Mouse (Mus musculus): ENCODE data around the gene Capn1. TPM values are rescaled to one million over a fixed set of nuclear protein-coding genes. Genes with fewer than 3 reads are reported as not detected.

Capn1 gene
- total and polyA plus RNA-seq, 3 experiments = 42.5 to 75.2 TPM; not detected in 1

DNA sequence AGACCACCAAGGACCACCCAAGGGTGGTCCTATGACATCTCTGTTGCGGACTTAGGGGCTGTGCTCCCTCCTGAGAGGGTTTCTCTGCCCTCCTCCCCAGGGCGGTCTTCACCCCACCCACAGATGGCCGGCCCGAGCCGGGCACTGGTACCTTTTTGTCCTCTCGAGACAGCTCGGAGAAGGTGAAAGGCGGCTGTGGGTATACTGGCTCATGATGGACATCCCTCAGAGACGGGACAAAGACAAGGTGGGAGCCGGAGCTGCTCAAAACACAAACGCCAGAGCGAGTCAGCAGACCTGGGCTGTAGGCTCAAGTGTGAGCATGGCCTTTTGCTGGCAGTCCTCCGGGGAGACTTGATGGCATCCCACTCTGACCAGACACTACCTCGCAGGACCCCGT, 72.3 kb downstream of the Capn1 start:
- no peak overlapping the region for H3K27ac ChIP-seq (ENCODE audit: control insufficient read depth, low read depth, low read length)
- no peak overlapping the region for H3K4me3 ChIP-seq (ENCODE audit: control insufficient read depth in 1 of 2, insufficient read depth in 1 of 2, low read depth in 2 of 2, low read length in 2 of 2)
- no peak overlapping the region for H3K9ac ChIP-seq (ENCODE audit: control insufficient read depth, low read depth, low read length, poor library complexity, severe bottlenecking)
- H3K9me3 ChIP-seq (replicated peaks; ENCODE audit: insufficient read depth, low read length) = no peaks in the 10 kb centered on the region
- no peaks in the 10 kb centered on the region for H3K27me3 ChIP-seq (ENCODE audit: control insufficient read depth in 1 of 2, insufficient read depth in 2 of 2, low read length in 2 of 2)
- no peaks in the 10 kb centered on the region for H3K4me1 ChIP-seq (ENCODE audit: control insufficient read depth in 1 of 2, insufficient read depth in 2 of 2, low read length in 2 of 2)
- H3K36me3 ChIP-seq (ENCODE audit: control insufficient read depth in 1 of 2, insufficient read depth in 2 of 2, low read length in 2 of 2) = no peaks in the 10 kb centered on the region; a peak in 1 of 4 replicates
- DNase-seq (ENCODE audit: low read depth, low spot score) = no peak
- TF ChIP-seq MAFK (IDR thresholded peaks at IDR 0.05; ENCODE audit: borderline replicate concordance, low read depth, low read length) (no peak), E2F4 (IDR thresholded peaks at IDR 0.05; ENCODE audit: borderline replicate concordance, low read depth, low read length) (no peak), CHD1 (IDR thresholded peaks at IDR 0.05; ENCODE audit: low read depth, low read length) (no peak), MAZ (IDR thresholded peaks at IDR 0.05; ENCODE audit: low read depth, low read length) (no peak)
- H3K79me2 ChIP-seq (ENCODE audit: control insufficient read depth, insufficient read depth, low read length, poor library complexity) = no peaks in the 10 kb centered on the region

DNA sequence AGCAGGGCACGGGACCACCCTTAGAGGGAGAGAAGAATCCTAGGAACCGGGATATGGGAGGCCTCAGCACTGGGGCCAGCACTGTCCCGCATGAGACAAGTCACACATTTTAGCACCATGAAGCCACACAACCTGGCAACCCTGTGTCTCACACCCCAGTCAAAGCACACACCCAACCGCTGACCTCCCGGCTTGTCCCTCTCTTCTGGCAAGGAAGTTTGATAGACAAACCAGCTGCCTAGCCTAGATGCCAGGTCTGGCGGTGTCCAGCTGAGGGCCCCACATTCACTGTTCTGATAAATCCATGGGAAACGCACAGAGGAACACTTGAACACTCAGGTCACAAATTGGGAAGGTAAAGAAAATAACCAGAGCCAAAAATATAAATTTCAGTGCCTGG, 73.1 kb downstream of the Capn1 start:
- Histone ChIP-seq H3K27ac (ENCODE audit: control insufficient read depth, low read depth, low read length) (no peak overlapping the region), H3K4me1 (ENCODE audit: control insufficient read depth in 1 of 2, insufficient read depth in 2 of 2, low read length in 2 of 2) (no peaks in the 10 kb centered on the region), H3K4me3 (ENCODE audit: control insufficient read depth in 1 of 2, insufficient read depth in 1 of 2, low read depth in 2 of 2, low read length in 2 of 2) (no peak overlapping the region), H3K79me2 (ENCODE audit: control insufficient read depth, insufficient read depth, low read length, poor library complexity) (no peaks in the 10 kb centered on the region), H3K9ac (ENCODE audit: control insufficient read depth, low read depth, low read length, poor library complexity, severe bottlenecking) (no peak overlapping the region), H3K36me3 (ENCODE audit: control insufficient read depth in 1 of 2, insufficient read depth in 2 of 2, low read length in 2 of 2) (no peaks in the 10 kb centered on the region; a peak in 1 of 4 replicates), H3K9me3 (replicated peaks; ENCODE audit: insufficient read depth, low read length) (no peaks in the 10 kb centered on the region), H3K27me3 (ENCODE audit: control insufficient read depth in 1 of 2, insufficient read depth in 2 of 2, low read length in 2 of 2) (no peaks in the 10 kb centered on the region)
- no peak for DNase-seq (ENCODE audit: low read depth, low spot score)
- TF ChIP-seq E2F4 (IDR thresholded peaks at IDR 0.05; ENCODE audit: borderline replicate concordance, low read depth, low read length) = no peak
- TF ChIP-seq GATA1 (IDR thresholded peaks at IDR 0.05; ENCODE audit: low read depth, low read length) = no peak
- no peak for TF ChIP-seq ELF1 (IDR thresholded peaks at IDR 0.05; ENCODE audit: low read depth, low read length)

GRCm38 (mm10) chr19:5940656-5941055, 75.0 kb downstream of the Capn1 start:
- no peaks in the 10 kb centered on the region for H3K79me2 ChIP-seq (ENCODE audit: control insufficient read depth, insufficient read depth, low read length, poor library complexity)
- H3K4me1 ChIP-seq (ENCODE audit: control insufficient read depth in 1 of 2, insufficient read depth in 2 of 2, low read length in 2 of 2) = no peaks in the 10 kb centered on the region
- H3K27me3 ChIP-seq (ENCODE audit: control insufficient read depth in 1 of 2, insufficient read depth in 2 of 2, low read length in 2 of 2) = no peaks in the 10 kb centered on the region
- H3K27ac ChIP-seq (ENCODE audit: control insufficient read depth, low read depth, low read length) = no peak overlapping the region
- H3K9me3 ChIP-seq (replicated peaks; ENCODE audit: insufficient read depth, low read length) = no peaks in the 10 kb centered on the region
- H3K36me3 ChIP-seq (ENCODE audit: control insufficient read depth in 1 of 2, insufficient read depth in 2 of 2, low read length in 2 of 2) = no peaks in the 10 kb centered on the region; a peak in 1 of 4 replicates
- no peak for DNase-seq (ENCODE audit: low read depth, low spot score)
- no peak overlapping the region for H3K9ac ChIP-seq (ENCODE audit: control insufficient read depth, low read depth, low read length, poor library complexity, severe bottlenecking)
- TF ChIP-seq MYC (IDR thresholded peaks at IDR 0.05; ENCODE audit: low read depth, low read length) (no peak), KAT2A (conservative IDR thresholded peaks at IDR 0.05; ENCODE audit: low read depth, low read length) (no peak), POLR2AphosphoS5 (IDR thresholded peaks at IDR 0.05; ENCODE audit: borderline replicate concordance, low read depth, low read length) (no peak), GABPA (IDR thresholded peaks at IDR 0.05; ENCODE audit: low read depth, low read length) (no peak), ZC3H11A (IDR thresholded peaks at IDR 0.05; ENCODE audit: low read depth, low read length) (no peak), USF2 (IDR thresholded peaks at IDR 0.05; ENCODE audit: borderline replicate concordance in 1 of 2, insufficient read depth in 1 of 2, low read depth in 1 of 2, low read length in 2 of 2) (no peak), RCOR1 (IDR thresholded peaks at IDR 0.05; ENCODE audit: low read depth, low read length) (no peak), POLR2AphosphoS2 (IDR thresholded peaks at IDR 0.05; ENCODE audit: low read length) (no peak), ELF1 (IDR thresholded peaks at IDR 0.05; ENCODE audit: low read depth, low read length) (no peak), ZMIZ1 (IDR thresholded peaks at IDR 0.05; ENCODE audit: low read depth, low read length) (no peak), SIN3A (IDR thresholded peaks at IDR 0.05; ENCODE audit: low read length) (no peak), CHD2 (IDR thresholded peaks at IDR 0.05; ENCODE audit: low read length) (no peak), MAX (IDR thresholded peaks at IDR 0.05; ENCODE audit: low read length) (no peak), TBP (IDR thresholded peaks at IDR 0.05; ENCODE audit: low read depth, low read length) (no peak), ETS1 (IDR thresholded peaks at IDR 0.05; ENCODE audit: low read depth, low read length) (no peak), RAD21 (IDR thresholded peaks at IDR 0.05; ENCODE audit: low read depth, low read length) (no peak)
- no peak overlapping the region for H3K4me3 ChIP-seq (ENCODE audit: control insufficient read depth in 1 of 2, insufficient read depth in 1 of 2, low read depth in 2 of 2, low read length in 2 of 2)

Measured in MEL (cell line).